Mouse (Mus musculus) kidney, embryonic 16.5 days (tissue): ENCODE measurements around the gene Srrd. TPM values are rescaled to one million over a fixed set of nuclear protein-coding genes. Genes with fewer than 3 reads are reported as not detected.

Experiments
- ATAC-seq: fragments of 200-750 bp; cut with Nextera tagmentation; 2 replicates; pipeline ENCODE4 v1.8.0; 2017; ENCODE audit warnings: moderate TSS enrichment; ENCODE audit not compliant: low FRiP score, low TSS enrichment
- H3K27ac ChIP-seq: fragments of 300-500 bp; sonication (generic); 2 replicates; pipeline ENCODE4 v1.5.1; 2014; ENCODE audit warnings: low read length
- H3K27me3 ChIP-seq: fragments of 300-500 bp; sonication (generic); 2 replicates; pipeline ENCODE4 v1.6.1; 2014; ENCODE audit warnings: low read length, control low read depth, mixed read lengths; ENCODE audit not compliant: insufficient read depth
- H3K36me3 ChIP-seq: fragments of 300-500 bp; sonication (generic); 2 replicates; pipeline ENCODE4 v1.6.1; 2014; ENCODE audit warnings: low read length, control low read depth, mixed read lengths; ENCODE audit not compliant: insufficient read depth
- H3K4me1 ChIP-seq: fragments of 300-500 bp; sonication (generic); 2 replicates; pipeline ENCODE4 v1.6.1; 2014; ENCODE audit warnings: low read length, control low read depth, mixed read lengths; ENCODE audit not compliant: insufficient read depth
- H3K4me2 ChIP-seq: fragments of 300-500 bp; sonication (generic); replicated peaks from 2 replicates; pipeline ENCODE4 v1.6.1; 2014; ENCODE audit warnings: low read depth, low read length
- H3K4me3 ChIP-seq: fragments of 300-500 bp; sonication (generic); 2 replicates; pipeline ENCODE4 v1.5.1; 2014; ENCODE audit warnings: mild to moderate bottlenecking, low read length
- H3K9ac ChIP-seq: fragments of 300-500 bp; sonication (generic); replicated peaks from 2 replicates; pipeline ENCODE4 v1.6.1; 2014; ENCODE audit warnings: low read length
- H3K9me3 ChIP-seq: fragments of 300-500 bp; sonication (generic); 2 replicates; pipeline ENCODE4 v1.6.1; 2016; ENCODE audit warnings: low read length, control low read depth
- WGBS: fragments of 180-500 bp; shearing (Covaris S2); extraction: QIAGEN DNeasy Blood & Tissue Kit; methylation state at CpG from one replicate; pipeline ENCODE4 v1.1.7; 2014; 5-methylcytosine and 5-hydroxymethylcytosine counted together
- polyA plus RNA-seq: library from polyadenylated mRNA; unstranded; fragments of >200 nt; fragmentation: Nextera tagmentation; extraction: Ambion mirVana; gene quantifications from 2 replicates; pipeline ENCODE4 v1.2.1, GENCODE M21; 2015

Gene Srrd
- polyA plus RNA-seq, result 44.8 and 47.0 TPM in 2 replicates

DNA sequence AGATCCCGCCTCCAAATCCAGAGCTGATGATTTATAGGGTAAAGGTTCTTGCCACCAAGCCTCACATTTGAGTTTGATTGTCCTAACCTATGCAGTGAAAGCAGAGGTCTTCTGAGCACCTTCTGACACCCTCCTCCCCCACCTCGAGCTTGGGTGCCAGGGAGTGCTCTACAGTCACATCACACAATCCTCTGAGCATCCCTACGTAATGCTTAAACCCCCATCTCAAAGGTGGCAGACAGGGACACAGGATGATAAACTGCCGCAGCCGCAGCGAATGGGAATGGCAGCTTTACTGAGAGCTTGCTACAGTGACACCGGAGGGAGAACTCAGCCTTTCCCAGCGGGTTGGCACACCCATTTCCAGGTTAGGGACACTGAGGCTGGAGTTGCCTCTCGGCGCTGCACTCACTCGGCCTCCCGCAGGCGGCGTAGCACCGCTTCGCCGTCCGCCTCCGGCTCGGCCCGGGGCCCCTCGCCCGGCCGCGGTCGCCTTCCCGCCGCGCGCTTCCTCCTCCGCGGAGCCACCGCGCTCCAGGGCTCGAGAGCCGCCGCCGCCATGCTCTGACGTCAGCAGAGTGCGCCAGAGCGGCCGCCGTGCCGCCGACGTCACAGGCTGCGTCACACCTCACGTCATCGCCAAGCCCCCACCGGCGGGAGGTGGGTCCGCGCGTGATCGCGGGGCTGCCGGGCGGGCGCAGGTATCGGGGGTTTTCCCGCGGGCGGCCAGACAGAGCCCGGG, at the start of gene Srrd, which contains the start of gene Hps4:
TSS of gene Srrd (minus strand) at position 578 of the 742 bp plus-strand sequence.
TSS of gene Hps4 (plus strand) at position 621 of the 742 bp plus-strand sequence.
- Histone ChIP-seq H3K4me1 (peaks cover 22% of the 10 kb centered on the region), H3K9ac (peak within 1 kb of the TSS; percentile 91), H3K36me3 (peaks cover 17% of the 10 kb centered on the region), H3K27me3 (no peaks in the 10 kb centered on the region), H3K4me2 (peak within 1 kb of the TSS; percentile 82), H3K4me3 (peak within 1 kb of the TSS; percentile 90), H3K27ac (0 out of 2 replicates have a peak within 1 kb of the TSS, but pooled peaks have one; percentile 10), H3K9me3 (no peaks in the 10 kb centered on the region)
- ATAC-seq, result peak; percentile 40; the same call in 1 of the 2 replicates
- 1% methylated on average over 61 of the region's 64 CpGs for WGBS

DNA sequence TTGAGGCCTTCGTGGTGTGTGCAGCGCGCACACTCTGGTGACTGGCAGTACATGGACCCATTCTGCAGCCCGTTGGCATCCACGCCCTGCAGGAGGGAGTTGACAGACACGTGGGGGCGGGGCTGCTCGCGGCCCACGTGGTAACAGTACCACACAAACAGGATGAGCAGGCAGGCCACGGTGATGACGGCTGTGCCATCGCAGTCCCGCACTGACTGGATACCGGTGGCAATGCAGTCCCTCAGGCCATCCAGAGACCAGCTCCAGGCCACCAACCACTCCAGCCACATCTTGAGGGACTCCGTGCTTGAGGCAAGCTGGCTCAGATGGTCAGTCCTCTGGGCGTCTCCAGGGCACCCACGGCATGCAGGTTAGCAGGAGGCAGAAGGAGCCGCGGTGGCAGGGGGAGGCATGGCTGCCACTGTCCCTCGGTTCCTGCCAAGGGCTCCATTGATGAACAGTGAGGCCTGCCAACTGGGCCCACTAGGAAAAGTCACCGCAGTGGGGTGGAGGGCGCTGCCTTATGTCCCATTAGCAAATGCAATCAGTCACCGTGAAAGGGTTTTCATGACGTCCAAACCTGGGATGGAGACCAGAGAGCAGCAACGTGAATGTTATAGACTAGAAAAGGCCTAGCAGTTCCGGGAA, 49.0 kb upstream of the Srrd start:
- 72% methylated on average over 27 of the region's 27 CpGs for WGBS
- H3K27ac ChIP-seq, result no peak overlapping the region

DNA sequence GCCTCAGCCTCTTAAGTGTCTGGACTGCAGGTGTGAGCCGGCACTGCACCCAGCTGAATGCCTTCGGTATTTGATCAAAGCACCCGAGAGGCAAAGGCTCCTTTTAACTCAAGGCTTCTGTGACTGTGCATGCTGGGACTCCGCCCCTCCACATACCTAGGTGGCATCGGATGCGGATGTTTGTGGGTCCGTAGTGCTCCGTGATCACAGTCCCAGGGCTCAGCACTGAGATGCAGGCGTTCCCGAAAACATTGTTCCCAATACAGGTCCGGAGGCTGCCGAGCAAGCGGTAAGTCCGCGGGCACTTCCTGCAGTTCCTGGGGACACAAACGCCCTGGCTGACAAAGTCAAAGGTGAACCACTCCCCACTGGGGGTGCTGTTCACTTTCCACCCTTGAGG, 48.2 kb upstream of the Srrd start:
- 61% methylated on average over 16 of the region's 16 CpGs for WGBS
- no peaks in the 10 kb centered on the region for H3K9me3 ChIP-seq
- no peak overlapping the region for H3K4me2 ChIP-seq
- H3K36me3 ChIP-seq, result no peaks in the 10 kb centered on the region
- H3K27me3 ChIP-seq, result peaks cover 15% of the 10 kb centered on the region
- no peak overlapping the region for H3K27ac ChIP-seq
- peaks cover 8% of the 10 kb centered on the region for H3K4me1 ChIP-seq
- no peak overlapping the region for H3K9ac ChIP-seq
- H3K4me3 ChIP-seq, result no peak overlapping the region
- no peak for ATAC-seq

More for the DNA sequence above, 49.0 kb upstream of the Srrd start:
- H3K36me3 ChIP-seq, result no peaks in the 10 kb centered on the region
- H3K27me3 ChIP-seq, result peaks cover 15% of the 10 kb centered on the region
- H3K9me3 ChIP-seq, result no peaks in the 10 kb centered on the region
- H3K4me2 ChIP-seq, result no peak overlapping the region
- no peak overlapping the region for H3K4me3 ChIP-seq
- no peak overlapping the region for H3K9ac ChIP-seq
- H3K4me1 ChIP-seq, result peaks cover 8% of the 10 kb centered on the region
- ATAC-seq, result no peak

DNA sequence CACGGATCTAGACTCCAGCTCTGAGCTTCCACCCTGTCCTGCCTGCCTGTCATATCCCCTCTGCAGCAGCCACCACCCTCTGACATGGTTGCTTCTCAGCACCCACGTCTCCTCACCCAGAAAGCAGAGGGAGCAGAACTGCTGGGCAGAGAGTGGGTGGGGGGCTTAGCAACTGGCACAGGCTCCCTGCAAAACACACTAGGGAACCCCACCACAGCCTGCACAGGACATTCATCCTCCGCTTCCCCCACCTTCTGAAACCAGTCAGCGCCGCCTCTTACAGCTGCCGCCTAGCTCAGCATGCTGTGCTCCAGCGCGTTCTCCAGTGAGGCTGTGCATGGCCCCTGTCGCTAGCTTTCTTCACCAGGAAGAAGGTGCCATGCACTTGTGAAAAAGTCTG, 46.5 kb upstream of the Srrd start:
- WGBS, result 67% methylated on average over 9 of the region's 9 CpGs
- ATAC-seq, result no peak
- peaks cover 5% of the 10 kb centered on the region for H3K4me1 ChIP-seq
- no peaks in the 10 kb centered on the region for H3K9me3 ChIP-seq
- H3K27me3 ChIP-seq, result peaks cover 8% of the 10 kb centered on the region
- H3K4me3 ChIP-seq, result no peak overlapping the region
- H3K27ac ChIP-seq, result no peak overlapping the region
- H3K4me2 ChIP-seq, result no peak overlapping the region
- no peak overlapping the region for H3K9ac ChIP-seq
- H3K36me3 ChIP-seq, result no peaks in the 10 kb centered on the region

DNA sequence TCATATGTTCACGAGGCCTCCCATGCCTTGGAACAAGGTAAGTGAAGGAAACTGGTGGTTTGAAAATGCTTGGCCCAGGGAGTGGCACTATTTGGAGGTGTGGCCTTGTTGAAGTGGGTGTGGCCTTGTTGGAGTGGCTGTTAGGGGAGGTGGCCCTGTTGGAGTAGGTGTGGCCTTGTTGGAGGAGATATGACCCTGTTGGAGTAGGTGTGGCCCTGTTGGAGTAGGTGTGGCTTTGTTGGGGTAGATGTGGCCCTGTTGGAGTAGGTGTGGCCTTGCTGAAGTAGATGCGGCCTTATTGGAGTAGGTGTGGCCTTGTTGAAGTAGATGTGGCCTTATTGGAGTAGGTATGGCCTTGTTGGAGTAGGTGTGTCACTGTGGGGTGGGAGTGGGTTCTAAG, 43.1 kb upstream of the Srrd start:
- Histone ChIP-seq H3K9me3 (no peaks in the 10 kb centered on the region), H3K4me1 (no peaks in the 10 kb centered on the region), H3K4me3 (no peak overlapping the region), H3K36me3 (no peaks in the 10 kb centered on the region), H3K27me3 (no peaks in the 10 kb centered on the region), H3K27ac (no peak overlapping the region), H3K9ac (no peak overlapping the region), H3K4me2 (no peak overlapping the region)
- ATAC-seq, result no peak
- WGBS, result 85% methylated on average over 2 of the region's 2 CpGs

DNA sequence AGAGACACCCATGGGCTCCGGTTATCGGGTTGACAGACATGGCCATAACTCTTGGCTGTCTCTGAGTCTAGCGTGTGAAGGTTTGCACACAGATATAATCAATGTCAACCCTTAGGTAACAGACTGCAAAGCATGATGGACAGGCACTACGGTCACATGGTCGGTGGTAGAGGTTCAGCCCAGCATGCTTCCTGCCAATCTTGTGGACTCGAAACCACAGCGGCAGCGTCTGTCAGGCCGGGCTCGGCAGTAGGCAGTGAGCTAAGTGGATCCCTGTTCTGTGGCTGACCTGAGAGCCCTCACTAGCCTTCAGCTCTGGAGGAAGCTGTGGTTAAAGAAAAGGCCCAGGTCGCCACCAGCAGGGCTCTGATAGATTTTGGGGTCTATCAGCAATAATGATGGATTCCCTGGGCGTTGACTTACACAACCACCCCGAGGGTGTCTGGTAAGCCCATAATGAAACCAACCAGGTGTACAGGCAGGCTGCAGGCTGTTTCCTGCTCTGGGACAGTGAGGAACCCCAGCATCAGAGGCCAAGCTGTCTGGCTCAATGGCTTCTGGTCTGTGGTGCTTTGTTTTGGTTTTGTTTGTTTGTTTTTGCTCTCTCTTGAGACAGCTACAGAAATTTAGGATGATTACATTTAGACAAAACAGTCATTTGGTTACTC, 42.1 kb upstream of the Srrd start:
- WGBS, result 91% methylated on average over 13 of the region's 13 CpGs
- Histone ChIP-seq H3K27ac (no peak overlapping the region), H3K4me1 (no peaks in the 10 kb centered on the region), H3K36me3 (no peaks in the 10 kb centered on the region; the same call in 1 of the 2 replicates), H3K27me3 (no peaks in the 10 kb centered on the region), H3K9me3 (no peaks in the 10 kb centered on the region), H3K4me3 (no peak overlapping the region), H3K9ac (no peak overlapping the region), H3K4me2 (no peak overlapping the region)
- no peak for ATAC-seq

DNA sequence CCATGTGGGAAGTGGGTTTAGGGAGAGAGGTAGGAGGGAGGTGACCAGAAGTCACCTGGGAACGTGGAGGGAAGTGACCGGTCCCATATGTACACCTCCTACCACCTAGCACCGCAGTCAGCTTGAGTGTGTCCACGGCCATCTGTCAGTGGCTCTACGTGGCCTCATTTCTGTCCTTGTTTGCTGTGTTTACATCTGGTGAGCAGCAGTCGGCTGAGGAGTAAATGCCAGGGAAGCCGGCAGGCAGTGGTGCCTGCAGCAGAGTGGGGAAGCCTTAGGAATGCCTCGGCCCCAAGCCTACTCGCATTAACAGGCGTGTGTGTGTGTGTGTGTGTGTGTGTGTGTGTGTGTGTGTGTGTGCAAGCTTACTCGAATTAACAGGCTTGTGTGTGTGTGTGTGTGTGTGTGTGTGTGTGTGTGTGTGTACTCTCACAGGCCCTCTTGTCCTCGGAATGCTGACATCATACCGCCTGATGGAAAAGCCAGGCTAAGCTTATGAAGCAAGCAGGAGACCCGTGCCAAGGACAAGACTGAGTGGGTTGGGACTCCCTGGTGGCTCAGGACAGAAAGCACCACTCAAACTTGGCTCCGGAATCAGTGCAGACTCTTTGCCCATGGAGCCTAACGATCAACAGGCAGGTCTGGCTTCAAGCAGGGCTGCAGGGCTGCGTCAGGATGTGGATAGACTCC, 39.9 kb upstream of the Srrd start:
- no peaks in the 10 kb centered on the region for H3K4me1 ChIP-seq
- H3K9me3 ChIP-seq, result no peaks in the 10 kb centered on the region
- 66% methylated on average over 17 of the region's 17 CpGs for WGBS
- no peak overlapping the region for H3K4me3 ChIP-seq
- peaks cover 3% of the 10 kb centered on the region; the same call in 1 of the 2 replicates for H3K36me3 ChIP-seq
- no peak overlapping the region for H3K27ac ChIP-seq
- no peaks in the 10 kb centered on the region for H3K27me3 ChIP-seq
- ATAC-seq, result no peak; the same call in 1 of the 2 replicates
- H3K4me2 ChIP-seq, result no peak overlapping the region
- H3K9ac ChIP-seq, result no peak overlapping the region

DNA sequence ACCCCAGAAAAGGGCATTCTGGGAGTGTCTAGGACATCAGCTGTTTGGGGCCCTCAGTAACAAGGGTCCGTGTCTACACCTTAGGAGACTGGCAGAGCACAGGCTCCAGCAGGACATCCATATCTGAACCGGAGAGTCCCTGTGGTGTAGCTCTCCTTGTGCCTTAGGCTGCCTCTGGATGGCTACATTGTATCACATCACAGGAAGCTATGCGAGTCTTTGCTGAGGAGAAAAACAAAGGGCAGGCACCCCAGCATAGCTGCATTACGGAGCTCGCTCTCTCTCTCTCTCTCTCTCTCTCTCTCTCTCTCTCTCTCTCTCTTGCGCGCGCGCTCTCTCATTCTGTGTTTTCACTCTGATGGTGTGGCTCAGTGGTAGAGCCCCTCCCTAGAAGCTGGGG, 39.2 kb upstream of the Srrd start:
- H3K4me3 ChIP-seq, result no peak overlapping the region
- no peaks in the 10 kb centered on the region for H3K9me3 ChIP-seq
- peaks cover 3% of the 10 kb centered on the region; the same call in 1 of the 2 replicates for H3K36me3 ChIP-seq
- no peak overlapping the region for H3K27ac ChIP-seq
- WGBS, result 68% methylated on average over 9 of the region's 9 CpGs
- ATAC-seq, result no peak
- no peak overlapping the region for H3K9ac ChIP-seq
- H3K4me2 ChIP-seq, result no peak overlapping the region
- no peaks in the 10 kb centered on the region for H3K4me1 ChIP-seq
- H3K27me3 ChIP-seq, result no peaks in the 10 kb centered on the region

DNA sequence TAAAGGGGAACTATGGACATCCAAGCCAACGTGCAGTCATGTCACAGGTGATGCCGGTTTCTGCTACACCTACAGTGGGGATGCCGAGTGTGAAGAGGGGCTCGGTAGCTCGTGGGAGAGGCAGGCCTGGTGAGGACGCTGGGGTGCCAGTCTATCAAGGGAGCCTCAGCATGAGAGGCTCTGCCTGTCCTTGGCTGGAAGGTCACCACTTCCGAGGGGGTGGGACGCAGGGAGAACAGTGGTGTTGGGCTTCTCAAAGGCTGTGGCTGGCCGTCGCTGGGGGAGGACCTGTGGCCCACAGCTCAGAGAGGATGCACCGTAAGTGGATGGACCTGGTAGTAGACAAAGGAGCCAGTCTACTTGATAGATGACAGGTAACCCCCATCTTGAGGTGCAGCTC, 38.3 kb upstream of the Srrd start:
- Histone ChIP-seq H3K36me3 (peaks cover 3% of the 10 kb centered on the region; the same call in 1 of the 2 replicates), H3K4me1 (no peaks in the 10 kb centered on the region), H3K9ac (no peak overlapping the region), H3K27me3 (no peaks in the 10 kb centered on the region), H3K9me3 (no peaks in the 10 kb centered on the region), H3K4me2 (no peak overlapping the region), H3K27ac (no peak overlapping the region), H3K4me3 (no peak overlapping the region)
- 81% methylated on average over 11 of the region's 11 CpGs for WGBS
- no peak for ATAC-seq
